In genomic region chr12:75340331-75340730, GRCm38 (mm10) we compare ENCODE assay signal across 16 mouse cellular contexts.
"Had no signal": no experiment of that assay in that cellular context is flagged by ENCODE, and none has a peak within 500 bp of the region (broad histone marks: within the 10 kb centered on the region; RNA-seq: fewer than 3 reads in every experiment).

No protein-coding gene starts in this region.

- H3K4me1 ChIP-seq: neural tube, embryonic 13.5 days; neural tube, embryonic 15.5 days; stomach, embryonic 15.5 days had no signal

- DNase-seq: retina, postnatal 1 day; right cerebral cortex, adult 18-20 months; right cerebral cortex, postnatal 14 days; right cerebral cortex, postnatal 25 days; right cerebral cortex, postnatal 4 days; spleen, adult 18-20 months; thymus, adult 18-20 months; thymus, adult 2 months; thymus, postnatal 14 days; thymus, postnatal 25 days; thymus, postnatal 36 days; thymus, postnatal 4 days had no signal

- H3K36me3 ChIP-seq: neural tube, embryonic 13.5 days; neural tube, embryonic 15.5 days; stomach, embryonic 15.5 days had no signal

- H3K9me3 ChIP-seq: neural tube, embryonic 13.5 days; neural tube, embryonic 15.5 days; stomach, embryonic 15.5 days had no signal

- H3K9ac ChIP-seq: neural tube, embryonic 13.5 days; neural tube, embryonic 15.5 days; stomach, embryonic 15.5 days had no signal

- H3K27ac ChIP-seq: neural tube, embryonic 13.5 days; neural tube, embryonic 15.5 days; stomach, embryonic 15.5 days; stomach, postnatal 0 days had no signal

- H3K4me3 ChIP-seq: neural tube, embryonic 13.5 days; neural tube, embryonic 15.5 days; stomach, embryonic 15.5 days had no signal

- H3K4me2 ChIP-seq: neural tube, embryonic 13.5 days; neural tube, embryonic 15.5 days; stomach, embryonic 15.5 days had no signal

- H3K27me3 ChIP-seq: neural tube, embryonic 13.5 days; neural tube, embryonic 15.5 days; stomach, embryonic 15.5 days had no signal
